Mouse (Mus musculus): ENCODE measurements around the gene Hat1. TPM values are rescaled to one million over a fixed set of nuclear protein-coding genes. Genes with fewer than 3 reads are reported as not detected.

Hat1 gene
- polyA plus RNA-seq, 1 experiment from 2014 or later: 164 TPM

GRCm38 (mm10) chr2:71381962-71382361 lies 6.8 kb upstream of the Hat1 start:
- peak; percentile 17 for DNase-seq
- H3K4me3 ChIP-seq (replicated peaks): no peak overlapping the region
- H3K36me3 ChIP-seq: no peaks in the 10 kb centered on the region
- H3K4me1 ChIP-seq (replicated peaks): peaks cover 11% of the 10 kb centered on the region; the same call in 1 of the 2 replicates
- no peak overlapping the region for H3K9ac ChIP-seq
- no peak overlapping the region for H3K27ac ChIP-seq
- no peaks in the 10 kb centered on the region for H3K9me3 ChIP-seq (replicated peaks)
- ATAC-seq (ENCODE audit: low read depth): peak; percentile 65; the same call in 1 of the 2 replicates
- WGBS (ENCODE audit: insufficient replicate concordance): 48% methylated on average over 4 of the region's 4 CpGs
- no peak overlapping the region for H3K4me2 ChIP-seq
- H3K27me3 ChIP-seq: no peaks in the 10 kb centered on the region

- H3K4me1 ChIP-seq (replicated peaks): peaks cover 12% of the 10 kb centered on the region; the same call in 1 of the 2 replicates
- no peak overlapping the region for H3K9ac ChIP-seq
- WGBS (ENCODE audit: insufficient replicate concordance): 30% methylated on average over 11 of the region's 11 CpGs
- H3K36me3 ChIP-seq: no peaks in the 10 kb centered on the region
- DNase-seq: no peak
- no peaks in the 10 kb centered on the region for H3K27me3 ChIP-seq
- H3K4me2 ChIP-seq: peak overlapping the region; percentile 35
- H3K27ac ChIP-seq: no peak overlapping the region
- H3K9me3 ChIP-seq (replicated peaks): no peaks in the 10 kb centered on the region
- ATAC-seq (ENCODE audit: low read depth): no peak
- no peak overlapping the region; the same call in 1 of the 2 replicates for H3K4me3 ChIP-seq (replicated peaks)
Observed at GRCm38 (mm10) chr2:71383890-71384289, 4.9 kb upstream of the Hat1 start.

- H3K36me3 ChIP-seq: peaks cover 21% of the 10 kb centered on the region
- H3K4me3 ChIP-seq (replicated peaks): no peak overlapping the region
- H3K9ac ChIP-seq: no peak overlapping the region
- no peak overlapping the region for H3K4me2 ChIP-seq
- DNase-seq (no peak), ATAC-seq (ENCODE audit: low read depth) (no peak)
- no peaks in the 10 kb centered on the region for H3K27me3 ChIP-seq
- no peak overlapping the region for H3K27ac ChIP-seq
- H3K4me1 ChIP-seq (replicated peaks): peaks cover 18% of the 10 kb centered on the region
- H3K9me3 ChIP-seq (replicated peaks): no peaks in the 10 kb centered on the region
- 80% methylated on average over 6 of the region's 6 CpGs for WGBS (ENCODE audit: insufficient replicate concordance)
Observed at GRCm38 (mm10) chr2:71387766-71388165, 992 bp upstream of the Hat1 start.

GRCm38 (mm10) chr2:71389864-71390263 lies 1.1 kb downstream of the Hat1 start:
- DNase-seq (no peak), ATAC-seq (ENCODE audit: low read depth) (no peak)
- Histone ChIP-seq H3K36me3 (peaks cover 36% of the 10 kb centered on the region), H3K4me1 (replicated peaks) (peaks cover 18% of the 10 kb centered on the region), H3K4me3 (replicated peaks) (peak overlapping the region; percentile 83), H3K27ac (peak overlapping the region; percentile 76), H3K27me3 (no peaks in the 10 kb centered on the region), H3K9me3 (replicated peaks) (no peaks in the 10 kb centered on the region), H3K4me2 (peak overlapping the region; percentile 72), H3K9ac (peak overlapping the region; percentile 84)
- 13% methylated on average over 9 of the region's 9 CpGs for WGBS (ENCODE audit: insufficient replicate concordance)

GRCm38 (mm10) chr2:71405613-71406012 lies 16.9 kb downstream of the Hat1 start:
- H3K4me2 ChIP-seq: no peak overlapping the region
- no peaks in the 10 kb centered on the region for H3K27me3 ChIP-seq
- DNase-seq (no peak), ATAC-seq (ENCODE audit: low read depth) (no peak)
- H3K9ac ChIP-seq: no peak overlapping the region
- H3K27ac ChIP-seq: no peak overlapping the region
- no peaks in the 10 kb centered on the region for H3K4me1 ChIP-seq (replicated peaks)
- H3K36me3 ChIP-seq: peaks cover 56% of the 10 kb centered on the region
- no peaks in the 10 kb centered on the region for H3K9me3 ChIP-seq (replicated peaks)
- no peak overlapping the region for H3K4me3 ChIP-seq (replicated peaks)
- WGBS (ENCODE audit: insufficient replicate concordance): 79% methylated on average over 1 of the region's 1 CpGs

- H3K27ac ChIP-seq: no peak overlapping the region
- peaks cover 47% of the 10 kb centered on the region for H3K36me3 ChIP-seq
- ATAC-seq (ENCODE audit: low read depth) (no peak), DNase-seq (no peak)
- no peak overlapping the region for H3K4me3 ChIP-seq (replicated peaks)
- no peak overlapping the region for H3K4me2 ChIP-seq
- peaks cover 6% of the 10 kb centered on the region for H3K4me1 ChIP-seq (replicated peaks)
- H3K27me3 ChIP-seq: no peaks in the 10 kb centered on the region
- H3K9ac ChIP-seq: no peak overlapping the region
- H3K9me3 ChIP-seq (replicated peaks): no peaks in the 10 kb centered on the region
- 83% methylated on average over 3 of the region's 3 CpGs for WGBS (ENCODE audit: insufficient replicate concordance)
Observed at GRCm38 (mm10) chr2:71418760-71419280, 30.1 kb downstream of the Hat1 start.

- Histone ChIP-seq H3K36me3 (peaks cover 46% of the 10 kb centered on the region), H3K27ac (no peak overlapping the region), H3K9ac (no peak overlapping the region), H3K9me3 (replicated peaks) (no peaks in the 10 kb centered on the region), H3K27me3 (no peaks in the 10 kb centered on the region), H3K4me2 (no peak overlapping the region), H3K4me1 (replicated peaks) (peaks cover 11% of the 10 kb centered on the region), H3K4me3 (replicated peaks) (no peak overlapping the region)
- WGBS (ENCODE audit: insufficient replicate concordance): 38% methylated on average over 3 of the region's 3 CpGs
- DNase-seq (no peak), ATAC-seq (ENCODE audit: low read depth) (no peak)
Observed at GRCm38 (mm10) chr2:71419408-71419807, 30.6 kb downstream of the Hat1 start.

GRCm38 (mm10) chr2:71420895-71421425 lies 32.2 kb downstream of the Hat1 start:
- no peak overlapping the region for H3K4me2 ChIP-seq
- no peaks in the 10 kb centered on the region for H3K27me3 ChIP-seq
- DNase-seq (no peak), ATAC-seq (ENCODE audit: low read depth) (no peak)
- H3K27ac ChIP-seq: no peak overlapping the region
- H3K36me3 ChIP-seq: peaks cover 44% of the 10 kb centered on the region
- no peaks in the 10 kb centered on the region for H3K9me3 ChIP-seq (replicated peaks)
- no peak overlapping the region for H3K4me3 ChIP-seq (replicated peaks)
- H3K9ac ChIP-seq: no peak overlapping the region
- 88% methylated on average over 9 of the region's 9 CpGs for WGBS (ENCODE audit: insufficient replicate concordance)
- H3K4me1 ChIP-seq (replicated peaks): peaks cover 14% of the 10 kb centered on the region

GRCm38 (mm10) chr2:71424545-71424944 lies 35.8 kb downstream of the Hat1 start:
- 26% methylated on average over 4 of the region's 4 CpGs for WGBS (ENCODE audit: insufficient replicate concordance)
- H3K9ac ChIP-seq: no peak overlapping the region

GRCm38 (mm10) chr2:71435440-71435839 lies 46.7 kb downstream of the Hat1 start:
- H3K36me3 ChIP-seq: peaks cover 71% of the 10 kb centered on the region
- ATAC-seq (ENCODE audit: low read depth): no peak

More at GRCm38 (mm10) chr2:71424545-71424944, 35.8 kb downstream of the Hat1 start:
- Histone ChIP-seq H3K36me3 (peaks cover 61% of the 10 kb centered on the region), H3K4me2 (no peak overlapping the region), H3K27me3 (no peaks in the 10 kb centered on the region), H3K4me3 (replicated peaks) (no peak overlapping the region), H3K4me1 (replicated peaks) (peaks cover 12% of the 10 kb centered on the region), H3K27ac (peak overlapping the region; percentile 56), H3K9me3 (replicated peaks) (no peaks in the 10 kb centered on the region)
- peak; percentile 26 for DNase-seq
- peak; percentile 80 for ATAC-seq (ENCODE audit: low read depth)

GRCm38 (mm10) chr2:71443376-71443775 lies 54.6 kb downstream of the Hat1 start:
- H3K27ac ChIP-seq: no peak overlapping the region
- no peak for ATAC-seq (ENCODE audit: low read depth)
- peaks cover 28% of the 10 kb centered on the region for H3K36me3 ChIP-seq
- no peak overlapping the region for H3K9ac ChIP-seq
- peaks cover 26% of the 10 kb centered on the region for H3K27me3 ChIP-seq
- H3K4me1 ChIP-seq (replicated peaks): peaks cover 9% of the 10 kb centered on the region
- 45% methylated on average over 2 of the region's 2 CpGs for WGBS (ENCODE audit: insufficient replicate concordance)
- no peaks in the 10 kb centered on the region for H3K9me3 ChIP-seq (replicated peaks)
- no peak overlapping the region for H3K4me3 ChIP-seq (replicated peaks)
- no peak overlapping the region for H3K4me2 ChIP-seq
- no peak for DNase-seq

More at GRCm38 (mm10) chr2:71435440-71435839, 46.7 kb downstream of the Hat1 start:
- DNase-seq: no peak
- no peak overlapping the region for H3K4me2 ChIP-seq
- 74% methylated on average over 3 of the region's 4 CpGs for WGBS (ENCODE audit: insufficient replicate concordance)
- no peak overlapping the region for H3K9ac ChIP-seq
- no peak overlapping the region for H3K27ac ChIP-seq
- no peaks in the 10 kb centered on the region for H3K27me3 ChIP-seq
- no peaks in the 10 kb centered on the region for H3K4me1 ChIP-seq (replicated peaks)
- no peaks in the 10 kb centered on the region for H3K9me3 ChIP-seq (replicated peaks)
- no peak overlapping the region for H3K4me3 ChIP-seq (replicated peaks)
